Mouse (Mus musculus) G1E (cell line): ENCODE measurements around the gene Gprasp1.
"Not testable (repeated sequence)": the region's sequence is repeated elsewhere in the genome, so short reads cannot be mapped to it uniquely, and the experiment has no call there.

Experiments used
- CTCF ChIP-seq: IDR thresholded peaks from 2 replicates; pipeline ENCODE4 v1.5.1; 2012; ENCODE audit warnings: low read depth, low read length, inconsistent platforms, mixed read lengths
- GATA1 ChIP-seq: IDR thresholded peaks from 2 replicates; pipeline ENCODE4 v1.6.1; 2012; ENCODE audit warnings: borderline replicate concordance, low read length, inconsistent platforms, mixed read lengths
- GATA2 ChIP-seq: IDR thresholded peaks from 2 replicates; pipeline ENCODE4 v1.6.1; 2012; ENCODE audit warnings: low read depth, low read length, inconsistent platforms, borderline replicate concordance
- POLR2AphosphoS5 ChIP-seq: IDR thresholded peaks from 2 replicates; pipeline ENCODE4 v1.6.1; 2012; ENCODE audit warnings: low read depth, low read length, inconsistent platforms; ENCODE audit not compliant: insufficient replicate concordance
- TAL1 ChIP-seq: conservative IDR thresholded peaks from 2 replicates; pipeline ENCODE4 v1.6.1; 2012; ENCODE audit warnings: low read depth, low read length, inconsistent platforms, mixed read lengths

DNA sequence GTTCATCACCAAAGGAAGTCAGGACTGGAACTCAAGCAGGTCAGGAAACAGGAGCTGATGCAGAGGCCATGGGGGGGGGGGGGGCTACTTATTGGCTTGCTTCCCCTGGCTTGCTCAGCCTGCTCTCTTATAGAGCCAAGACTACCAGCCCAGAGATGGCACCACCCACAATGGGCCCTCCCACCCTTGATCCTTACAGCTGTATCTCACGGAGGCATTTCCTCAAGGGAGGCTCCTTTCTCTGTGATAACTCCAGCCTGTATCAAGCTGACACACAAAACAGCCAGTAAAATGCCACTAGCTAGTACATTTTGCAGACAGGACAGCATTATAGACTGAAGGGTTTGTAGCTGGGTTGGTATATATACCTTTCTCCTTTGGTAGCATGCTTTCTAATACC, 93.4 kb downstream of the Gprasp1 start:
- not testable (repeated sequence) for TF ChIP-seq CTCF, GATA1, POLR2AphosphoS5, TAL1, GATA2
